Mouse (Mus musculus) thymus, postnatal 0 days (tissue): ENCODE results near the gene Chic2. TPM values are rescaled to one million over a fixed set of nuclear protein-coding genes. Genes with fewer than 3 reads are reported as not detected.
A peak's percentile ranks its signal among the peaks of the same experiment; 100 is the strongest.

ENCODE experiments used
- DNase-seq: peaks from one replicate; pipeline ENCODE4 v3.0.0-alpha.2; 2015; ENCODE audit warnings: low spot score
- polyA plus RNA-seq: library from polyadenylated mRNA; unstranded; fragments of >200 nt; fragmentation: Nextera tagmentation; extraction: Ambion mirVana; gene quantifications from 2 replicates; pipeline ENCODE4 v1.2.1, GENCODE M21; 2015

Chic2 gene
- polyA plus RNA-seq, 1 experiment from 2014 or later, result 65.0 TPM

- no peak for DNase-seq
Measured at GRCm38 (mm10) chr5:74979586-74979985, 65.0 kb downstream of the Chic2 start.

- no peak for DNase-seq
Measured at GRCm38 (mm10) chr5:74975507-74975906, 69.1 kb downstream of the Chic2 start.

GRCm38 (mm10) chr5:74974726-74975411 is 69.7 kb downstream of the Chic2 start:
- no peak for DNase-seq

GRCm38 (mm10) chr5:74974061-74974581 is 70.5 kb downstream of the Chic2 start:
- no peak for DNase-seq

- no peak for DNase-seq
Measured at GRCm38 (mm10) chr5:74971418-74971817, 73.2 kb downstream of the Chic2 start.

- no peak for DNase-seq
Measured at GRCm38 (mm10) chr5:74969341-74969740, 75.2 kb downstream of the Chic2 start.

GRCm38 (mm10) chr5:74967882-74968281 is 76.7 kb downstream of the Chic2 start:
- DNase-seq, result no peak

GRCm38 (mm10) chr5:74966891-74967290 is 77.7 kb downstream of the Chic2 start:
- DNase-seq, result no peak

- DNase-seq, result no peak
Measured at GRCm38 (mm10) chr5:74962771-74963170, 81.8 kb downstream of the Chic2 start.

- peak; percentile 30 for DNase-seq
Measured at GRCm38 (mm10) chr5:74960840-74961543, 83.6 kb downstream of the Chic2 start.

GRCm38 (mm10) chr5:74960306-74960705 is 84.3 kb downstream of the Chic2 start:
- DNase-seq, result no peak

- DNase-seq, result no peak
Measured at GRCm38 (mm10) chr5:74957293-74958076, 87.1 kb downstream of the Chic2 start.

- no peak for DNase-seq
Measured at GRCm38 (mm10) chr5:74956335-74956734, 88.2 kb downstream of the Chic2 start.

GRCm38 (mm10) chr5:74955565-74955964 is 89.0 kb downstream of the Chic2 start:
- no peak for DNase-seq

- no peak for DNase-seq
Measured at GRCm38 (mm10) chr5:74952938-74953337, 91.6 kb downstream of the Chic2 start.

GRCm38 (mm10) chr5:74951375-74951774 is 93.2 kb downstream of the Chic2 start:
- DNase-seq, result no peak

GRCm38 (mm10) chr5:74949298-74949697 is 95.3 kb downstream of the Chic2 start:
- no peak for DNase-seq

- DNase-seq, result no peak
Measured at GRCm38 (mm10) chr5:74948482-74948881, 96.1 kb downstream of the Chic2 start.
